Mouse (Mus musculus) ovary, adult 10 weeks (tissue): ENCODE results near the gene Robo2. TPM values are rescaled to one million over a fixed set of nuclear protein-coding genes. Genes with fewer than 3 reads are reported as not detected.

Experiments
- polyA plus RNA-seq: library from polyadenylated mRNA; stranded (reverse); fragments of 350-450 nt; fragmentation: Illumina TruSeq; extraction: RNeasy Lipid Tissue Mini Kit (QIAGEN cat#74804); gene quantifications from one replicate; pipeline ENCODE4 v1.2.3, GENCODE M21; 2014

Robo2 gene
- 50.1 TPM for polyA plus RNA-seq

GRCm38 (mm10) chr16:74411481-74412251 lies at the start of gene Robo2:
Gene Robo2 (minus strand): TSS chr16:74411825.

